Mouse (Mus musculus): ENCODE data around the gene Nfam1.

Nfam1 gene

DNA sequence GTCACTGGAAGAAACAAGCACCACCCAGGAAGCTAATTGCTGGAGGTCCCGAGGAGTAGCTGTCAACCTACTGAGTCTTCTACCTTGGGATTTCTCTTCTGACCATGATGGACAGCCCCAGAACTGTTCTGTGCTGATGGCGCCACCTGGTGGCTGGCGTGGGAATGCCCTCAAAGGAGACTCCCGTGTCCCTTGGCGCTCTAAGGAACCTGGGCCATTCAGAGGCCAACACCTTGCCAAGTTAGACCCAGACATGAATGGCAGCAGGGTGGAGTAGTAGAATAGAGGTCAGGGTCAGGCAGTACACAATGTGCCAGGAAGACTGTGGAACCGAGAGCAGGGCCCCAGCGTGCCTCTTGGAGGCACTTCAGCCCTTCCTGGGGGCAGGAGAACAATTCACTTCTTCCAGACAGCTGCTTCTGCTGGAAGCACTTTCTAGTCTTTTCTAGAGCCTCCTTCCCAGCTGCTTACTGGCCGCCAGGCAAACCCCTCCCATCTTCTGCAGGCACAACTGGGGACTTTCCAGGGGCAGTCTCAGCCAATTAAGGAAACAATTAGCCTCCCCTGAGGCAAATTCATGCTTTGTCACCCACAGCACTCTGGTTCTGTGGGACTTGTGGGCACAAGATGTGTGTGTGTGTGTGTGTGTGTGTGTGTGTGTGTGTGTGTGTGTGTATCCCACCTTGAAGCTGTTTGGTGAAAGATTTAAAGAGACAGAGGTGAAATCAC, 4.8 kb upstream of the Nfam1 start:
- DNase-seq: peak; percentile 91

GRCm38 (mm10) chr15:83036900-83037519, 3.9 kb upstream of the Nfam1 start:
- no peak for DNase-seq

DNA sequence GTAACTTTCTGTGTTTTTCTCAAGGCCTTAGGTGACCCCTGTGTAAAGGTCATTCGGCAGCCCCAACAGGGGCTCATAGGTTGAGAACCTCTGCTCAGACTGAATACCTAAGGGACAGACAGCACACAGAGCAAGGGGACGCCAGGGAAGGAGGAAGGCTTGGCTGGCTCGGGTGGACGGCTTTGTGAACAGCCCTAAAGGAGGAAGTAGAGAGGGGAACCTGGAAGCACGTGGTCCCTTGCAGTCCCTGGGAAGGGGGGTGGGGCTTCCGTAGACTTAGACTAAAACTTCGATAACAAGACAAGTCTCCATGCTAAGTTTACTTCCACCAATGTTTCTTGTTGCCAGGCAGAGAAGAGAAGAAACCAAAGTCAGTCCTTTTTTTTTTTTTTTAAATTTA, 3.0 kb upstream of the Nfam1 start:
- DNase-seq: peak; percentile 76

GRCm38 (mm10) chr15:83034275-83034977, 1.3 kb upstream of the Nfam1 start:
- no peak for DNase-seq

- no peak for DNase-seq
These were observed 2.2 kb downstream of the Nfam1 start for GRCm38 (mm10) chr15:83030884-83031283.

- DNase-seq: peak; percentile 26
These were observed 3.1 kb downstream of the Nfam1 start for GRCm38 (mm10) chr15:83029725-83030718.

DNA sequence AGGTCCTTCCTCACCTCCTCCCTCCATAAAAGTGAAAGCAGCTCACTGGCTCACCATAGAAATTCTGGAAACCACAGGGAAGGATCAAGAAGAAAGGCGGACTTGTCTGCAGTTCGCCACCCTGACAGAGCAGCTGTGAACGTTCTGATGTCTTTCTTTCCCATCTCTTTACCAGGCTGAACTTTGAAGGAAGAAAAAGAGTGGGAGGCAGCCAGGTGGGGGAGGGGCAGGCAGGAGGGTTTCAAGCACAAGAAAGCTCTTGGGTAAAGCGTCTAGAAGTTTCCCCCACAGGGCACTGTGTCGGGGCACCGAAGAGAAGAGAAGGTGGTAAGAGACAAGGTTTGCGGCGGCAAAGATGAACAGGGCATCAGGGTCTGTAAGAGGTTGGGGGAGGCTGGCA, 7.0 kb downstream of the Nfam1 start:
- DNase-seq: peak; percentile 33

DNA sequence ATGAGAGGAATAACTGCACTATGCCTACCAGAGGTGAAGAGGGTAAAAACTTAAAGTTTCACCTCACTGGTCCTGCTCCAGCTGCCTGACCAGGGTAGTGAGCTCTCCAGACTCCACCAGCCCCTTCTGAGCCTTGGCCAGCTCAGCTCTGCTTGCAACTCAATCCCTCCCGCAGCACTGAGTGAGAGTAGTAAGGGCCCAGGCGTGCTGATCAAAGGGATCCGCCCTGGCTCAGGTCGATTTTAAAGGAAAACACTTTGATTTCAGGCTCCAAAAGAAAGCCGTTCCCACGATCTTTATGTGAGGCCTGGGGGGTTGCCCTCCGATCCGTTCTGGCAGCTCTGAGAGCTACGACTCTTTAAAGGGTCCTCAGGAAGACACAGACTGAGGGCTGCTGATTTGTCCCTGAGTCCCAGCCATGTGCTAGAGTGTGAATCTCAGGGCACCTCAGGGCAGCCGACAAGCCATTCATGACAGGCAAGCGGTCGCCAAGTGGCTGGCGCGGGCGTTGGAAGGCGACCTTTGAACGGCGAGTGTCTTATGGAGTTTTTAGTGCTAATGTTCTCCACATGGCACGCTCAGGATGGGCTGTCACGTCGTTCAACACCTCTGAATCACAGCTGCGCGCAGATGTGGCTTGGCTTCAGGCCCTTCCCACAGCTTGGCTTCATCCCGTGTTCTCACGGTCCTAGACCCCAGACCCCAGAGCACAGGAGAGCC, 7.9 kb downstream of the Nfam1 start:
- no peak for DNase-seq

DNA sequence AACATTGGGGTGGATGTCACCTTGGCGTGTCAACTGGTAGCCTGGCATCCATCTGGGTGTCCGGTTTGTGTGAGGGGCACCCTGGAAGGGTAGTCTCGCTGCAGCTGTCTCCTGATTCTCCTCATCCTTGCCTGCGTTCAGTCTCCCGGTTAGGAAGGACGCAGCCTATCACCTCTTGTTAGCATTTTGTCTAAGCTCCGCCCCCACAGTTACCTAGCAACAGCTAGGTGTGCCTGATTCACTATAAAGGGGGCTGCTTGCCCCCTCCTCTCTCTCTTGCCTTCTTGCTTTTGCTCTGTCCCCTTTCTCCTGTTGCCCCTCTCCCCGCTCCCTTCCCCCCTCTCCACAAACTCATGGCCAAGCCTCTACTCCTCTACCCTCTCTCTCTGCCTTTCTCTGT, 10.2 kb downstream of the Nfam1 start:
- no peak for DNase-seq

DNA sequence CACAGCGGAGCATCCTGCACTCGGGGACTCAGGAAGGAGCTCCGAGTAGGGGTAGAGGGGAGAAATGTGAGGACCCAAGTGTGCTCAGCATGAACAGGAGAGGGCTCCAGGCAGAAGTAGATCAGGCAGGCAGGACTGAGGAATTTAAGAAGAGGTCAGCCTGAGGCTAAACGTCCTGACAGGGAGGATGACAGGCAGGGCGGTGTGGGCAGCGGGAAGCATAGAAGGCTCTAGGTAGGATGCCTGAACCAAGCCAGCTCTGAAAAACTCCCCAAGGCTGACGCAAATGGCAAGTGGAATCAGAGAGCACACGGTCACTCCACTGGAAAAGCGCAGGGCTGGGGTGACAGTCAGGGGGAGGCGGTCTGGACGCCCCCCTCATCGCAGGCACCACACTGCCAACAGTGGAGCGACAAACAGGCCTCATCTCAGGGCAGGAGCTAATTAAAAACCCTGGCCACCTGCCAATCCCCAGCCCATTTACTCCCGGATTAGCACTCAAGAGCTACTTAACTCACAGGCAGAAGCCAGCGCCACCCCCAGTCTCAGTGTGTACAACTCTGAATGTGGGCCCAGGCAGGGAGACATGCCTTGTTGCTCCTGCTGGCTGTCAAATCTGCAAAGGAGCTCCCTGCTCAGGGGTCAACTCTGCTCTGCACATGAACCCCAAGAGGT, 22.0 kb downstream of the Nfam1 start:
- DNase-seq: no peak

DNA sequence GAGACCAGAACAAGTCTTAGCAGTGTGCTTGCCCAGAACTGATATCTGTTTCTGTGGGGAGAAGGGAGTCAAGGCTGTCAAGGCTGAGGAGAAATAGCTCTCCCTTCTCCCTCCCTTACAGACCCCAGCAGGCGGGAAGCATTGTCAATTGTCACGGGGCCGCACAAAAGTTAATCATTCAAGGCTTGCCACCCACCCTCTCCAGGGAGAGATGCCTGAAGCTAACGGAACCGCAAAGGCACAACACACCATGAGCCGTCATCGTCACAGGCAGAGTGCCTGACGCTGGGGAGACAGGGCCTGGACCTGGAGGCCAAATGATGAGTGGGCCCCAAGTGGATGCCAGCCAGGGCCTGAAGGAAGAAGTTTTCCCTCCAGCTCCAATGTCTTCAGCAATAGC, 22.7 kb downstream of the Nfam1 start:
- no peak for DNase-seq

DNA sequence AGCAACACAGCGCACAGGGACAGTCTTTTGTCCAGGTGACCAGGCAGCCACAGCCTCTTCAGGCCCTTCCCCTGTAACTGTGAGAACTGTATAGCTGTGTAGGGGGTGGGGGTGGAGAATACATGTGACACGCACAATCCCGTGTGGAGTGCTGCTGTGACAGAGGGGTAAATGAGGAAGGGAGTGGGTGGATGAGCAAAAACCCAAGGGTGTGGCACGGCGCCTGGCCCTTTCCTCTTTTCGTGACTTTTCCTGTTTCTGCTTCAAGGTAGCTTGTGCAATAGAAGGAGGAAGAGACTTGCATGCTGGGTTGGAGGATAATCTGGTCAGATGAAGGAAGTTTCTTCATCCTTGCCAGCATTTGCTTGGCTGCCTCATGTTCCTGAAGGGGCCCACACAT, 23.6 kb downstream of the Nfam1 start:
- DNase-seq: no peak

DNA sequence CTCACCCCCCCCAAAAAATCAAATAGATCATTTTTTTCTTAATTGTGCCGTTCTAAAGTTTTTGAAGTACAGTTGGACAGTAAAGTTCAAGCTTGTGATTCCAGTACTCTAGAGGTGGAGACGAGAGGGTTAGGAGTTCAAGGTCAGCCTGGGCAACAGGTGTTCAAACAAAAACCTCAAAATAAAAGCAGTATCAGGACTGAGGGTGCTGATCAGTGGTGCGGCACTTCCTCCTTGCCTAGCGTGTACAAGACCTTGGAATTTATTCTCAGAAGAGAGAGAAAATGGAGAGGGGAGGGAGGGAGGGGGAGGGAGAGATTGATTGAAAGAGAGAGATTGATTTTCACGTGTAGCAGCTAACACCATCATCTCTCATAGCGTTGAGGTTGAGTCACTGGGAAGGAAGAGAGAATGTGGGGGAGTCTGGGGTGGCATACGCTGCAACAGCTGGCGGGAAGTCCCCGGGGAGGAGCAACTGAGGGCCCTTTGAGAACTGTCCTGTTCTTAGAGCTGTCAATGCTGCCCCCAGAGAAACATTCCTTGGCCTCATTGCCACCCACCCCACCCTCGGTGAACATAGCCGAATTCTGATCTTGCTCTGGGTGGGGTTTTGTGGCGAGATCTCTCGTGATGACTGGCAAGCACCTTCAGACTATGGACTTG, 24.2 kb downstream of the Nfam1 start:
- DNase-seq: peak; percentile 62

DNA sequence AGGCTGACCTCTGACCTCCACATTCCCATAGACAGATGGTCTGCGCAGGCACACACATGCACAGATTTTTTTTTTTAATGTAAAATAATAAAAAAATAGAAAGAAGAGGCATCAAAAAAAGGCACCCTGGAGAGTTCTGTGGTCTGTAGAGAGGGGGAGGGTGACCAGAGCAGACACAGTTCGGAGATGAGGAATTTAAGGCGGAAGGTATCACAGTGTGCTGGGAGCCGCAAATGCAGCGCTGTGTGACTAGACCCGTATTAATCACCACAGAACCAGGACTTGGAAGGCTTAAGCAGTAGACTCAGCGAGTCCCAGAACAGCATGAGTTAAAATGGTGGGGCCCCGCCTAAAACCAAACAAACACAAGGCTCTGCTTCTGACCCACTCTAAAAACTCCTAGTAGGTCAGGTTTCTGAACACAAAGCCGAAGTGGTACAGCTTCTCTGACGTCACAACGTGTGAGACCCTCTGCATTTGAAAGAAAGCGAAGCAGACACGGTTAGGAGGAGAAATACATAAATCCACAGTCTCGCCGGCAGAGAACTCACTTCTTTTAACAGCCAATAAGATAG, 25.7 kb downstream of the Nfam1 start:
- no peak for DNase-seq

- DNase-seq: no peak
These were observed 30.2 kb downstream of the Nfam1 start for GRCm38 (mm10) chr15:83002665-83003548.

DNA sequence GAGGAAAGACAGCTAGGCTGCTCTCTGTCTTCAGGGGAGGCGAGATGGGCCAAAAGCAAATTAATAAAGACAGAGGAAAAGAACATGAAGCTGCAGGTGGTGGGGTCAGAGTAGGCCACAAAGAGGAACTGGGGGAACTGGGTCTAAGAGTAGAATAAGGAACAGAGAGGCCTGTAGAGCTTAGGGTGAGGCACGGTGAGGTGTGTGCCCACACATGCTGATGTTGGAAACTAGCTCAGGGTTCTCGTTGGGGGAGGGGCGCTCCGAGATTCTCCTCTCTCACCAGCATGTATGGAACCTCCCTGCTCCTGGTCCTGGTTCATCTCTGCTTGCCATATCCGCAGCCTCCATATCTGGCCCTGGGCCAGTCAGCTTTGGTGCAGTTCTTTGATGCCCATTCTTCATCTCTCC, 34.3 kb downstream of the Nfam1 start:
- DNase-seq: no peak

DNA sequence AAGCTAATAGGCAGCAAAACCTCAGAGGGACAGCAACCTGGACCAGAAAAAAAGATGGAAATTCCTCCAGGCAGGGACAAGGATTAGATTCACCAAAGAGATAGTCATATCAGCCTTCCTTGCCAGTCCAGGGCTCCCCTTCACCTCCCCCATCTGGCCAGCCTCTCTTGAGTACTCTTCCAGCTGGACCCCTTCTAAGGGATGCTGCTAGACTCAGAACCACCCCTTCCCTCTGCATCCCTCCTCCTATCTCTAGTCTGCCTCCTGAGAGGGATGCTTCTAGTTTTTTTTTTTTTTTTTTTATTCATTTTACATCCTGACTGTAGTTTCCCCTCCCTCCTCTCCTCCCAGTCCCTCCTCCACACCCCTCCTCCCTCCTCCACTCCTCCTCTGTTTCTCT, 36.7 kb downstream of the Nfam1 start:
- DNase-seq: no peak

DNA sequence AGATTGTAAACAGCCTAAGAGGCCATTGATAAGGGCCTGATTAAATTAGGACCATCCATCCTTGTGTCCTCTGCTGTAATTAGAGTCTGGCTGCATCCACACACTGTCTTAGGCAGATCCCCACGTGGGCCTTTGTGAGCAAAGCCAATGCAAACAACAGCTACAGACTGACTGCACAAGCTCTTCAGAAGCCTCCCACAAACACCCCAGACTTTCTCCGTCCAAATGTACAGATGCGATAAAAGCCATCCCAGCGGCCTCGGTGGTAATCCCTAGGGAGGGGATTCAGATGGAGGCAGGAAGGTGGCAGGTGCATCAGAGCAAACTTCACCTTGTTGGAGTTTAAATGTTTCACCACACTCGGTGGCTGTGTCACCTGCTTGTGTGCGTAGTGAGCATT, 37.9 kb downstream of the Nfam1 start:
- no peak for DNase-seq

- DNase-seq: peak; percentile 91
These were observed 40.2 kb downstream of the Nfam1 start for GRCm38 (mm10) chr15:82992911-82993310.
